Mouse (Mus musculus): Measurements from ENCODE around the gene Nrarp.

Nrarp gene

GRCm38 (mm10) chr2:25195211-25196156, 14.9 kb downstream of the Nrarp start:
- no peak for DNase-seq (ENCODE audit: low spot score in 2 of 2)

GRCm38 (mm10) chr2:25196172-25196954, 15.8 kb downstream of the Nrarp start, which contains the start of gene Tor4a:
Tor4a (minus strand) TSS chr2:25196886.
- DNase-seq (ENCODE audit: low spot score in 2 of 2), result no peak

- no peak for DNase-seq (ENCODE audit: low spot score in 2 of 2)
Observed at GRCm38 (mm10) chr2:25197191-25197590, 16.6 kb downstream of the Nrarp start.

GRCm38 (mm10) chr2:25197946-25198345, 17.4 kb downstream of the Nrarp start:
- DNase-seq (ENCODE audit: low spot score in 2 of 2), result no peak

- DNase-seq (ENCODE audit: low spot score in 2 of 2), result no peak
Observed at GRCm38 (mm10) chr2:25200631-25201030, 20.1 kb downstream of the Nrarp start.

- DNase-seq (ENCODE audit: low spot score in 2 of 2), result no peak
Observed at GRCm38 (mm10) chr2:25203631-25204214, 23.2 kb downstream of the Nrarp start.

GRCm38 (mm10) chr2:25207593-25207992, 27.0 kb downstream of the Nrarp start:
- no peak for DNase-seq (ENCODE audit: low spot score in 2 of 2)

- DNase-seq (ENCODE audit: low spot score in 2 of 2), result peak in 1 of 2 experiments; percentile 27
Observed at GRCm38 (mm10) chr2:25210686-25211085, 30.1 kb downstream of the Nrarp start.

- DNase-seq (ENCODE audit: low spot score in 2 of 2), result peak; percentile 79 to 83
Observed at GRCm38 (mm10) chr2:25211121-25211670, 30.6 kb downstream of the Nrarp start, which contains the start of gene Nelfb. Nelfb (minus strand) TSS chr2:25211489.

- no peak for DNase-seq (ENCODE audit: low spot score in 2 of 2)
Observed at GRCm38 (mm10) chr2:25213266-25213865, 32.8 kb downstream of the Nrarp start.

- no peak for DNase-seq (ENCODE audit: low spot score in 2 of 2)
Observed at GRCm38 (mm10) chr2:25214444-25214843, 33.9 kb downstream of the Nrarp start, which contains the start of gene Stpg3. Stpg3 (minus strand) TSS chr2:25214637.

- no peak for DNase-seq (ENCODE audit: low spot score in 2 of 2)
Observed at GRCm38 (mm10) chr2:25217666-25218065, 37.1 kb downstream of the Nrarp start.

GRCm38 (mm10) chr2:25218445-25218844, 37.9 kb downstream of the Nrarp start, which contains the start of gene Fam166a:
Fam166a (plus strand) TSS chr2:25218745.
- no peak for DNase-seq (ENCODE audit: low spot score in 2 of 2)

- no peak for DNase-seq (ENCODE audit: low spot score in 2 of 2)
Observed at GRCm38 (mm10) chr2:25221331-25221772, 40.8 kb downstream of the Nrarp start.

- peak in 1 of 2 experiments; percentile 58 for DNase-seq (ENCODE audit: low spot score in 2 of 2)
Observed at GRCm38 (mm10) chr2:25223681-25224491, 43.3 kb downstream of the Nrarp start.

GRCm38 (mm10) chr2:25224492-25224765, 43.9 kb downstream of the Nrarp start, which contains the start of gene Tubb4b:
Tubb4b (minus strand) TSS chr2:25224702.
- no peak for DNase-seq (ENCODE audit: low spot score in 2 of 2)

GRCm38 (mm10) chr2:25224766-25225752, 44.5 kb downstream of the Nrarp start:
- peak; percentile 99 to 100 for DNase-seq (ENCODE audit: low spot score in 2 of 2)

- DNase-seq (ENCODE audit: low spot score in 2 of 2), result no peak
Observed at GRCm38 (mm10) chr2:25225811-25226379, 45.3 kb downstream of the Nrarp start.

GRCm38 (mm10) chr2:25226864-25227263, 46.3 kb downstream of the Nrarp start:
- peak; percentile 41 to 65 for DNase-seq (ENCODE audit: low spot score in 2 of 2)
